Mouse (Mus musculus): ENCODE data around the gene Thsd4. TPM values are rescaled to one million over a fixed set of nuclear protein-coding genes. Genes with fewer than 3 reads are reported as not detected.
"Not testable (repeated sequence)": the region's sequence is repeated elsewhere in the genome, so short reads cannot be mapped to it uniquely, and the experiment has no call there.

The Thsd4 gene
- polyA plus RNA-seq, 1 experiment from 2014 or later: 20.2 TPM

GRCm38 (mm10) chr9:60276351-60276750, 245.5 kb downstream of the Thsd4 start:
- no peak overlapping the region for H3K27ac ChIP-seq (ENCODE audit: low read length)
- H3K4me1 ChIP-seq (ENCODE audit: control insufficient read depth, insufficient read depth, low read length): peaks cover 15% of the 10 kb centered on the region
- H3K4me2 ChIP-seq (ENCODE audit: low read depth, low read length): no peak overlapping the region
- WGBS: 29% methylated on average over 5 of the region's 5 CpGs
- H3K9me3 ChIP-seq (ENCODE audit: control insufficient read depth, low read length): no peaks in the 10 kb centered on the region
- no peak overlapping the region for H3K4me3 ChIP-seq (ENCODE audit: low read length)
- ATAC-seq: no peak
- no peaks in the 10 kb centered on the region for H3K27me3 ChIP-seq (replicated peaks; ENCODE audit: control insufficient read depth, insufficient read depth, low read length)
- H3K36me3 ChIP-seq (ENCODE audit: control insufficient read depth, insufficient read depth, low read length): no peaks in the 10 kb centered on the region; the same call in 1 of the 2 replicates
- no peak overlapping the region for H3K9ac ChIP-seq (ENCODE audit: low read depth, low read length)

- Histone ChIP-seq H3K9me3 (ENCODE audit: control insufficient read depth, low read length) (no peaks in the 10 kb centered on the region), H3K4me3 (ENCODE audit: low read length) (no peak overlapping the region), H3K27ac (ENCODE audit: low read length) (no peak overlapping the region), H3K36me3 (ENCODE audit: control insufficient read depth, insufficient read depth, low read length) (no peaks in the 10 kb centered on the region; the same call in 1 of the 2 replicates), H3K9ac (ENCODE audit: low read depth, low read length) (no peak overlapping the region), H3K4me1 (ENCODE audit: control insufficient read depth, insufficient read depth, low read length) (peaks cover 9% of the 10 kb centered on the region), H3K27me3 (replicated peaks; ENCODE audit: control insufficient read depth, insufficient read depth, low read length) (no peaks in the 10 kb centered on the region), H3K4me2 (ENCODE audit: low read depth, low read length) (no peak overlapping the region)
- WGBS: 48% methylated on average over 12 of the region's 12 CpGs
- no peak for ATAC-seq
These were observed 246.3 kb downstream of the Thsd4 start for GRCm38 (mm10) chr9:60275410-60276159.

- Histone ChIP-seq H3K9me3 (ENCODE audit: control insufficient read depth, low read length) (no peaks in the 10 kb centered on the region), H3K4me2 (ENCODE audit: low read depth, low read length) (no peak overlapping the region), H3K4me1 (ENCODE audit: control insufficient read depth, insufficient read depth, low read length) (peaks cover 4% of the 10 kb centered on the region), H3K9ac (ENCODE audit: low read depth, low read length) (no peak overlapping the region), H3K27me3 (replicated peaks; ENCODE audit: control insufficient read depth, insufficient read depth, low read length) (no peaks in the 10 kb centered on the region), H3K27ac (ENCODE audit: low read length) (no peak overlapping the region), H3K36me3 (ENCODE audit: control insufficient read depth, insufficient read depth, low read length) (no peaks in the 10 kb centered on the region; the same call in 1 of the 2 replicates), H3K4me3 (ENCODE audit: low read length) (no peak overlapping the region)
- WGBS: 45% methylated on average over 4 of the region's 4 CpGs
- peak; percentile 64 for ATAC-seq
These were observed 247.3 kb downstream of the Thsd4 start for GRCm38 (mm10) chr9:60274503-60274902.

GRCm38 (mm10) chr9:60272345-60272744, 249.5 kb downstream of the Thsd4 start:
- H3K36me3 ChIP-seq (ENCODE audit: control insufficient read depth, insufficient read depth, low read length); H3K9ac ChIP-seq (ENCODE audit: low read depth, low read length); H3K27ac ChIP-seq (ENCODE audit: low read length); H3K9me3 ChIP-seq (ENCODE audit: control insufficient read depth, low read length); H3K4me2 ChIP-seq (ENCODE audit: low read depth, low read length); H3K4me1 ChIP-seq (ENCODE audit: control insufficient read depth, insufficient read depth, low read length); H3K27me3 ChIP-seq (replicated peaks; ENCODE audit: control insufficient read depth, insufficient read depth, low read length); H3K4me3 ChIP-seq (ENCODE audit: low read length); ATAC-seq: not testable (repeated sequence)
- WGBS: 87% methylated on average over 8 of the region's 8 CpGs

- no peak for ATAC-seq
- H3K27ac ChIP-seq (ENCODE audit: low read length): no peak overlapping the region
- no peak overlapping the region for H3K4me2 ChIP-seq (ENCODE audit: low read depth, low read length)
- no peak overlapping the region for H3K9ac ChIP-seq (ENCODE audit: low read depth, low read length)
- H3K9me3 ChIP-seq (ENCODE audit: control insufficient read depth, low read length): no peaks in the 10 kb centered on the region
- no peak overlapping the region for H3K4me3 ChIP-seq (ENCODE audit: low read length)
- WGBS: 85% methylated on average over 2 of the region's 2 CpGs
- no peaks in the 10 kb centered on the region for H3K27me3 ChIP-seq (replicated peaks; ENCODE audit: control insufficient read depth, insufficient read depth, low read length)
- H3K36me3 ChIP-seq (ENCODE audit: control insufficient read depth, insufficient read depth, low read length): no peaks in the 10 kb centered on the region; the same call in 1 of the 2 replicates
- no peaks in the 10 kb centered on the region; the same call in 1 of the 2 replicates for H3K4me1 ChIP-seq (ENCODE audit: control insufficient read depth, insufficient read depth, low read length)
These were observed 249.9 kb downstream of the Thsd4 start for GRCm38 (mm10) chr9:60271940-60272339.

GRCm38 (mm10) chr9:60269807-60270206, 252.0 kb downstream of the Thsd4 start:
- no peaks in the 10 kb centered on the region; the same call in 1 of the 2 replicates for H3K4me1 ChIP-seq (ENCODE audit: control insufficient read depth, insufficient read depth, low read length)
- no peak for ATAC-seq

GRCm38 (mm10) chr9:60267273-60267626, 254.6 kb downstream of the Thsd4 start:
- WGBS: 78% methylated on average over 5 of the region's 5 CpGs
- no peaks in the 10 kb centered on the region for H3K27me3 ChIP-seq (replicated peaks; ENCODE audit: control insufficient read depth, insufficient read depth, low read length)
- no peaks in the 10 kb centered on the region for H3K4me1 ChIP-seq (ENCODE audit: control insufficient read depth, insufficient read depth, low read length)
- no peak for ATAC-seq
- H3K4me2 ChIP-seq (ENCODE audit: low read depth, low read length): no peak overlapping the region
- no peaks in the 10 kb centered on the region for H3K36me3 ChIP-seq (ENCODE audit: control insufficient read depth, insufficient read depth, low read length)
- H3K9me3 ChIP-seq (ENCODE audit: control insufficient read depth, low read length): no peaks in the 10 kb centered on the region
- H3K4me3 ChIP-seq (ENCODE audit: low read length): no peak overlapping the region
- no peak overlapping the region for H3K27ac ChIP-seq (ENCODE audit: low read length)
- no peak overlapping the region for H3K9ac ChIP-seq (ENCODE audit: low read depth, low read length)

More at GRCm38 (mm10) chr9:60269807-60270206, 252.0 kb downstream of the Thsd4 start:
- no peaks in the 10 kb centered on the region; the same call in 1 of the 2 replicates for H3K36me3 ChIP-seq (ENCODE audit: control insufficient read depth, insufficient read depth, low read length)
- H3K27ac ChIP-seq (ENCODE audit: low read length): no peak overlapping the region
- 75% methylated on average over 5 of the region's 5 CpGs for WGBS
- no peaks in the 10 kb centered on the region for H3K27me3 ChIP-seq (replicated peaks; ENCODE audit: control insufficient read depth, insufficient read depth, low read length)
- H3K9ac ChIP-seq (ENCODE audit: low read depth, low read length): no peak overlapping the region
- H3K9me3 ChIP-seq (ENCODE audit: control insufficient read depth, low read length): no peaks in the 10 kb centered on the region
- H3K4me3 ChIP-seq (ENCODE audit: low read length): no peak overlapping the region
- H3K4me2 ChIP-seq (ENCODE audit: low read depth, low read length): no peak overlapping the region

- H3K9ac ChIP-seq (ENCODE audit: low read depth, low read length): no peak overlapping the region
- no peak for ATAC-seq
- H3K27me3 ChIP-seq (replicated peaks; ENCODE audit: control insufficient read depth, insufficient read depth, low read length): no peaks in the 10 kb centered on the region
- no peaks in the 10 kb centered on the region for H3K36me3 ChIP-seq (ENCODE audit: control insufficient read depth, insufficient read depth, low read length)
- no peak overlapping the region for H3K27ac ChIP-seq (ENCODE audit: low read length)
- no peaks in the 10 kb centered on the region for H3K9me3 ChIP-seq (ENCODE audit: control insufficient read depth, low read length)
- no peak overlapping the region for H3K4me3 ChIP-seq (ENCODE audit: low read length)
- H3K4me2 ChIP-seq (ENCODE audit: low read depth, low read length): no peak overlapping the region
- WGBS: 79% methylated on average over 15 of the region's 15 CpGs
- no peaks in the 10 kb centered on the region for H3K4me1 ChIP-seq (ENCODE audit: control insufficient read depth, insufficient read depth, low read length)
These were observed 255.1 kb downstream of the Thsd4 start for GRCm38 (mm10) chr9:60266583-60267272.

GRCm38 (mm10) chr9:60264586-60265325, 257.1 kb downstream of the Thsd4 start:
- 45% methylated on average over 10 of the region's 10 CpGs for WGBS
- H3K27ac ChIP-seq (ENCODE audit: low read length): peak overlapping the region; percentile 61
- no peaks in the 10 kb centered on the region for H3K27me3 ChIP-seq (replicated peaks; ENCODE audit: control insufficient read depth, insufficient read depth, low read length)
- H3K36me3 ChIP-seq (ENCODE audit: control insufficient read depth, insufficient read depth, low read length): no peaks in the 10 kb centered on the region
- peak; percentile 52; the same call in 1 of the 2 replicates for ATAC-seq
- H3K9me3 ChIP-seq (ENCODE audit: control insufficient read depth, low read length): no peaks in the 10 kb centered on the region
- H3K4me3 ChIP-seq (ENCODE audit: low read length): no peak overlapping the region
- H3K4me2 ChIP-seq (ENCODE audit: low read depth, low read length): no peak overlapping the region
- H3K4me1 ChIP-seq (ENCODE audit: control insufficient read depth, insufficient read depth, low read length): no peaks in the 10 kb centered on the region
- H3K9ac ChIP-seq (ENCODE audit: low read depth, low read length): no peak overlapping the region
